Mouse (Mus musculus) liver, postnatal 0 days (tissue): ENCODE results near the gene 4933430I17Rik.

Experiments
- CTCF ChIP-seq: sonication (generic); IDR thresholded peaks from 2 replicates; pipeline ENCODE4 v1.5.1; 2016; ENCODE audit warnings: antibody characterized with exemption, low read depth
- EP300 ChIP-seq: IDR thresholded peaks from 2 replicates; pipeline ENCODE4 v1.6.1; 2016; ENCODE audit warnings: antibody characterized with exemption, low read depth, mild to moderate bottlenecking

GRCm38 (mm10) chr4:62509946-62510345, 15.2 kb upstream of the 4933430I17Rik start:
- no peak for TF ChIP-seq CTCF
- no peak for TF ChIP-seq EP300
